Mouse (Mus musculus): ENCODE measurements around the gene Hbb-y. TPM values are rescaled to one million over a fixed set of nuclear protein-coding genes. Genes with fewer than 3 reads are reported as not detected.

Hbb-y gene
- polyA plus RNA-seq (2012; rRNA removed), result not detected in 2 replicates

GRCm38 (mm10) chr7:103853090-103853489 lies at the start of gene Hbb-y:
Gene Hbb-y, minus strand, starts transcription at chr7:103853216.

DNA sequence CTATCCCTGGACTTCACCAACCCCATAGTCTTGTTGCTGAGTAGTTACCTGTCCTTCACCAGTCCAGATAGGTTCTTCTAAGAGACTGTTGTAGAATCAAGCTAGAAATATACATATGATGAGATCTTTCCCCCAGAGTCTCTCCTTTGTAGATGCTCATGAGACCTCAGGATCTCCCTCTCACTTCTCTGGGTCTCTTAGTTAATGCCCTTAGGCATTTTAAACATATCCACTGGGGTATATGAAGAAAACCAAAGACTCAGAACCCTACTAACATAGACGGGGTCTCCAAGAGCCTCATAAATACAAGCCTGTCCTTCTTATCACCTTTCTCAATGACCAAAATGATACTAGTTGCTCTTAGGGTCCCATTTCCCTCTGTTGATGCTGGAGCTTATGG lies 41.4 kb upstream of the Hbb-y start, which contains the start of gene Olfr64:
TSS of gene Olfr64 (minus strand) at position 101 of the 400 bp plus-strand sequence.

GRCm38 (mm10) chr7:103886152-103886551 lies 33.1 kb upstream of the Hbb-y start, which contains the start of gene Olfr66:
Gene Olfr66, minus strand, starts transcription at chr7:103886252.

DNA sequence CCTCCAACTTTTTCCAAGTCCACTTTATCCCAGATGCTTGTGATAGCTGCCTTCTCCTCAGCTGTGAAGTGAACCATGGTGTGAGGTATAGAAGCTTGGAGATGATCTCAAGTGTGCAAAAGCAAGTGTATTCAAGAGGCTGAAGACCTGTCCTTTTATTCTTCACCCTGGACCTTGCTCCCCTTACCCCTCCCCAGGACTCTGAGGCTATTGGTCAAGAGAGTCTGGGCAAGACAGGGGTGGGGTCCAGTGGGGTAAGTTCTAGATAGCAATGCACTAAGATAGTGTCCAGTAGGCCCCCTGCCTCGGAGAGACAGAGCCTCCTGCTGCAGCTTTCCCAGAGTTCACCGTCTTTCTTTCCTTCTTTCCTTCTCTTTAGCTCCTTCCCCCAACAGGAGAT lies 10.0 kb downstream of the Hbb-y start, which contains the start of gene Hbb-bh1:
TSS of gene Hbb-bh1 (minus strand) at position 131 of the 400 bp plus-strand sequence.

DNA sequence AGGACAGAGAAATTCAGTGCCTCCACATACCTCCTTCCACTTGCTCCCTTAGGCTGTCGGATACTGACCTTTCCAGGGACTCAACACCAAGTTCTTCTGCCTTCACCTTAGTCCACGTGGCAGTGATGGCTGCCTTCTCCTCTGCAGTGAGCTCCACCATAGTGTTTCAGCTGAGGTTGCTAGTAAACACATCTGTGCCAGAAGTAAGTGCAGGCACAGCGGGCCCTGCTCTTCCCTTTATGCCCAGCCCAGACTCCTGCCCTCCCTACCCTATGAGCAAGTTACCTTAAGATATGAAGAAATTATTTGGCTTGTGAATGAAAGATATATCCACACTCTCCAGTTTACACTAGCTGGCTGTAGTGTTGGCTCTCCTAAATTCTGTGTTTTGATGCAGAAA lies 12.7 kb downstream of the Hbb-y start, which contains the start of gene Hbb-bh2:
TSS of gene Hbb-bh2 (minus strand) at position 253 of the 400 bp plus-strand sequence.

GRCm38 (mm10) chr7:103827808-103828207 lies 25.2 kb downstream of the Hbb-y start, which contains the start of gene Hbb-bs:
Gene Hbb-bs, minus strand, starts transcription at chr7:103828096.

GRCm38 (mm10) chr7:103813766-103814165 lies 39.2 kb downstream of the Hbb-y start, which contains the start of gene Hbb-bt:
Gene Hbb-bt, minus strand, starts transcription at chr7:103813996.

Other genes starting within 250 kb of the Hbb-y start
- not detected in 2 replicates for gene Olfr620, start 240.7 kb downstream of the Hbb-y start, polyA plus RNA-seq (2012; rRNA removed)
- not detected in 2 replicates for gene Olfr622, start 210.5 kb downstream of the Hbb-y start, polyA plus RNA-seq (2012; rRNA removed)
- not detected in 2 replicates for gene Olfr623, start 189.5 kb downstream of the Hbb-y start, polyA plus RNA-seq (2012; rRNA removed)
- not detected in 2 replicates for gene Olfr624, start 182.0 kb downstream of the Hbb-y start, polyA plus RNA-seq (2012; rRNA removed)
- gene Olfr625-ps1, start 170.5 kb downstream of the Hbb-y start, polyA plus RNA-seq (2012; rRNA removed), result not detected in 2 replicates
- gene Olfr243, start 138.5 kb downstream of the Hbb-y start, polyA plus RNA-seq (2012; rRNA removed), result not detected in 2 replicates
- gene Olfr628, start 122.8 kb downstream of the Hbb-y start, polyA plus RNA-seq (2012; rRNA removed), result not detected in 2 replicates
- not detected in 2 replicates for gene Olfr629, start 108.3 kb downstream of the Hbb-y start, polyA plus RNA-seq (2012; rRNA removed)
- not detected in 2 replicates for gene Olfr630, start 95.9 kb downstream of the Hbb-y start, polyA plus RNA-seq (2012; rRNA removed)
- not detected in 2 replicates for gene Olfr69, start 81.6 kb downstream of the Hbb-y start, polyA plus RNA-seq (2012; rRNA removed)
- not detected in 2 replicates for gene Olfr68, start 73.5 kb downstream of the Hbb-y start, polyA plus RNA-seq (2012; rRNA removed)
- not detected in 2 replicates for gene Olfr67, start 61.4 kb downstream of the Hbb-y start, polyA plus RNA-seq (2012; rRNA removed)
- 4.5 and 10.0 TPM in 2 replicates for gene Hbb-bt, start 39.2 kb downstream of the Hbb-y start, polyA plus RNA-seq (2012; rRNA removed)
- gene Hbb-bs, start 25.1 kb downstream of the Hbb-y start, polyA plus RNA-seq (2012; rRNA removed), result 47.8 and 134 TPM in 2 replicates
- not detected in 2 replicates for gene Hbb-bh2, start 12.7 kb downstream of the Hbb-y start, polyA plus RNA-seq (2012; rRNA removed)
- gene Hbb-bh1, start 10.1 kb downstream of the Hbb-y start, polyA plus RNA-seq (2012; rRNA removed), result not detected in 2 replicates
- gene Olfr66, start 33.0 kb upstream of the Hbb-y start, polyA plus RNA-seq (2012; rRNA removed), result not detected in 2 replicates
- gene Olfr64, start 41.3 kb upstream of the Hbb-y start, polyA plus RNA-seq (2012; rRNA removed), result not detected in 2 replicates
- gene Olfr65, start 50.3 kb upstream of the Hbb-y start, polyA plus RNA-seq (2012; rRNA removed), result not detected in 2 replicates
- not detected in 2 replicates for gene Olfr631, start 75.6 kb upstream of the Hbb-y start, polyA plus RNA-seq (2012; rRNA removed)
- not detected in 2 replicates for gene Olfr632, start 81.1 kb upstream of the Hbb-y start, polyA plus RNA-seq (2012; rRNA removed)
- gene Olfr633, start 91.2 kb upstream of the Hbb-y start, polyA plus RNA-seq (2012; rRNA removed), result not detected in 2 replicates
- gene Olfr635, start 117.9 kb upstream of the Hbb-y start, polyA plus RNA-seq (2012; rRNA removed), result not detected in 2 replicates
- gene Olfr638, start 145.5 kb upstream of the Hbb-y start, polyA plus RNA-seq (2012; rRNA removed), result not detected in 2 replicates
- not detected in 2 replicates for gene Olfr639, start 164.1 kb upstream of the Hbb-y start, polyA plus RNA-seq (2012; rRNA removed)
- not detected in 2 replicates for gene Olfr640, start 172.4 kb upstream of the Hbb-y start, polyA plus RNA-seq (2012; rRNA removed)
- gene Olfr641, start 182.2 kb upstream of the Hbb-y start, polyA plus RNA-seq (2012; rRNA removed), result not detected in 2 replicates
- gene Olfr642, start 199.4 kb upstream of the Hbb-y start, polyA plus RNA-seq (2012; rRNA removed), result not detected in 2 replicates
- not detected in 2 replicates for gene 4930516K23Rik, start 208.2 kb upstream of the Hbb-y start, polyA plus RNA-seq (2012; rRNA removed)
- not detected in 2 replicates for gene Olfr644, start 218.7 kb upstream of the Hbb-y start, polyA plus RNA-seq (2012; rRNA removed)
- gene Olfr645, start 232.2 kb upstream of the Hbb-y start, polyA plus RNA-seq (2012; rRNA removed), result not detected in 2 replicates